Mouse (Mus musculus) ES-E14 (cell line): ENCODE results near the gene Hoxb1.

ENCODE experiments used
- HCFC1 ChIP-seq: IDR thresholded peaks from 2 replicates; pipeline ENCODE4 v1.6.1; 2012; ENCODE audit warnings: low read length, inconsistent platforms, borderline replicate concordance; ENCODE audit not compliant: insufficient read depth
- MAFK ChIP-seq: IDR thresholded peaks from 2 replicates; pipeline ENCODE4 v1.6.1; 2014; ENCODE audit warnings: mild to moderate bottlenecking, low read depth, low read length, inconsistent platforms; ENCODE audit not compliant: insufficient read depth
- ZC3H11A ChIP-seq: IDR thresholded peaks from 2 replicates; pipeline ENCODE4 v1.6.1; 2012; ENCODE audit warnings: low read depth, mild to moderate bottlenecking, inconsistent platforms, low read length, borderline replicate concordance

DNA sequence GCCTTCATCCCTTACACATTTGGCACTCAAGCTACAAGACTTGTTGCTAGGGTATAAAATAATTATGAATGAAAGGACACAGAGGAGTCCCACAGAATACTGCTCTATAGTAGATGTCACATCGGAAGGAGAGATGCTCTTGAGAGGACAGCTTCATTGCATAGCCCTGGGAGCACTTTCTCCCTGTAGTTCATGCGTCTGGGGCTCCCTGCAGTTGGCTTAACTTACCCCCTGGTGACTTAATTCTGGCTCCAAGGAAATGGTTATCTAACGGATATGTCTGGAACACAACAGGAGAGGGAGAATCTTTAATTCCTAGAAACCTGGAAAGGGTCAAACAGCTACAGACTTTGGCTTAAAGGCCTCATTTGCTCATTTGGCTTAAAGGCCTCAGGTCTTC is 6.2 kb downstream of the Hoxb1 start:
- TF ChIP-seq HCFC1, result no peak
- no peak for TF ChIP-seq MAFK
- no peak for TF ChIP-seq ZC3H11A
